Mouse (Mus musculus) heart, postnatal 14 days (tissue): ENCODE measurements around the gene Cemip. TPM values are rescaled to one million over a fixed set of nuclear protein-coding genes. Genes with fewer than 3 reads are reported as not detected.

Experiments used
- DNase-seq, 2 experiments: peaks; one replicate each; pipeline ENCODE4 v3.0.0; 2021 to 2022
- intact Hi-C: fragments of 180-260 bp; cut with DNase I; formaldehyde crosslinking; loops from one replicate; pipeline ENCODE4 v1.15.1; 2025
- total RNA-seq, 2 experiments: library from RNA; stranded (reverse); gene quantifications; 2 replicates each; pipeline ENCODE4 v1.2.3; 2021

The Cemip gene
- total RNA-seq, 2 experiments from 2014 or later, result 0.41 to 0.68 TPM

GRCm38 (mm10) chr7:83978945-83979536, 107.3 kb downstream of the Cemip start:
- intact Hi-C loops, result no loop called here

GRCm38 (mm10) chr7:83978410-83978809, 107.9 kb downstream of the Cemip start:
- DNase-seq, result no peak
- intact Hi-C loops, result no loop called here

More at GRCm38 (mm10) chr7:83978945-83979536, 107.3 kb downstream of the Cemip start:
- no peak for DNase-seq

- intact Hi-C loops, result no loop called here
These were observed 109.8 kb downstream of the Cemip start for GRCm38 (mm10) chr7:83976413-83976958.

GRCm38 (mm10) chr7:83975283-83975682, 111.0 kb downstream of the Cemip start:
- no peak for DNase-seq
- intact Hi-C loops, result no loop called here

More at GRCm38 (mm10) chr7:83976413-83976958, 109.8 kb downstream of the Cemip start:
- DNase-seq, result no peak

GRCm38 (mm10) chr7:83972485-83972884, 113.8 kb downstream of the Cemip start:
- peak; percentile 14 to 20 for DNase-seq
- intact Hi-C loops, result no loop called here

GRCm38 (mm10) chr7:83966047-83966818, 120.1 kb downstream of the Cemip start:
- peak in 1 of 2 experiments; percentile 21 for DNase-seq
- intact Hi-C loops, result no loop called here

GRCm38 (mm10) chr7:83965181-83965580, 121.1 kb downstream of the Cemip start:
- DNase-seq, result no peak
- intact Hi-C loops, result no loop called here

GRCm38 (mm10) chr7:83952511-83952910, 133.8 kb downstream of the Cemip start:
- intact Hi-C loops, result no loop called here
- DNase-seq, result peak in 1 of 2 experiments; percentile 6

GRCm38 (mm10) chr7:83951327-83951726, 135.0 kb downstream of the Cemip start:
- peak in 1 of 2 experiments; percentile 7 for DNase-seq
- intact Hi-C loops, result no loop called here

- DNase-seq, result peak in 1 of 2 experiments; percentile 6
These were observed 136.6 kb downstream of the Cemip start for GRCm38 (mm10) chr7:83949662-83950061.

GRCm38 (mm10) chr7:83948743-83949142, 137.6 kb downstream of the Cemip start:
- no peak for DNase-seq
- intact Hi-C loops, result no loop called here

More at GRCm38 (mm10) chr7:83949662-83950061, 136.6 kb downstream of the Cemip start:
- intact Hi-C loops, result no loop called here

- DNase-seq, result peak in 1 of 2 experiments; percentile 34
- intact Hi-C loops, result no loop called here
These were observed 144.6 kb downstream of the Cemip start for GRCm38 (mm10) chr7:83941701-83942101.

- intact Hi-C loops, result no loop called here
- DNase-seq, result no peak
These were observed 146.2 kb downstream of the Cemip start for GRCm38 (mm10) chr7:83940136-83940535.

GRCm38 (mm10) chr7:83939017-83939721, 147.1 kb downstream of the Cemip start:
- DNase-seq, result no peak
- intact Hi-C loops, result no loop called here

- intact Hi-C loops, result no loop called here
- DNase-seq, result no peak
These were observed 164.7 kb downstream of the Cemip start for GRCm38 (mm10) chr7:83921637-83922036.

GRCm38 (mm10) chr7:83920241-83920640, 166.1 kb downstream of the Cemip start:
- no peak for DNase-seq
- intact Hi-C loops, result no loop called here

- DNase-seq, result peak; percentile 86 to 91
- intact Hi-C loops, result loop anchor here (1.0 to 10.0 kb wide), 3 partner anchors 240 to 441 kb away; partner anchors contain the start of gene Abhd17c
These were observed 171.7 kb downstream of the Cemip start for GRCm38 (mm10) chr7:83914566-83914965.

GRCm38 (mm10) chr7:83913995-83914394, 172.3 kb downstream of the Cemip start:
- intact Hi-C loops, result loop anchor here (1.0 to 10.0 kb wide), 4 partner anchors 173 to 441 kb away; partner anchors contain the start of genes Abhd17c and Cemip
- no peak for DNase-seq

- no peak for DNase-seq
- intact Hi-C loops, result loop anchor here (2.0 to 10.0 kb wide), 2 partner anchors 173 to 241 kb away; partner anchors contain the start of genes Abhd17c and Cemip
These were observed 172.8 kb downstream of the Cemip start for GRCm38 (mm10) chr7:83913405-83913932.

- intact Hi-C loops, result loop anchor here (2.0 to 10.0 kb wide), 2 partner anchors 175 to 243 kb away; partner anchors contain the start of genes Abhd17c and Cemip
These were observed 174.4 kb downstream of the Cemip start for GRCm38 (mm10) chr7:83911909-83912308.

More at GRCm38 (mm10) chr7:83911909-83912308, 174.4 kb downstream of the Cemip start:
- no peak for DNase-seq
